Mouse (Mus musculus) colon, adult 2 months (tissue): ENCODE results near the gene Ptcd3. TPM values are rescaled to one million over a fixed set of nuclear protein-coding genes. Genes with fewer than 3 reads are reported as not detected.

Experiments
- polyA plus RNA-seq: library from polyadenylated mRNA; depleted of rRNA; stranded (reverse); fragments of >200 nt; gene quantifications from 2 replicates; pipeline ENCODE4 v1.2.3, GENCODE M21; 2012; rRNA removed

Ptcd3 gene
- polyA plus RNA-seq, result 4.5 and 6.2 TPM in 2 replicates

DNA sequence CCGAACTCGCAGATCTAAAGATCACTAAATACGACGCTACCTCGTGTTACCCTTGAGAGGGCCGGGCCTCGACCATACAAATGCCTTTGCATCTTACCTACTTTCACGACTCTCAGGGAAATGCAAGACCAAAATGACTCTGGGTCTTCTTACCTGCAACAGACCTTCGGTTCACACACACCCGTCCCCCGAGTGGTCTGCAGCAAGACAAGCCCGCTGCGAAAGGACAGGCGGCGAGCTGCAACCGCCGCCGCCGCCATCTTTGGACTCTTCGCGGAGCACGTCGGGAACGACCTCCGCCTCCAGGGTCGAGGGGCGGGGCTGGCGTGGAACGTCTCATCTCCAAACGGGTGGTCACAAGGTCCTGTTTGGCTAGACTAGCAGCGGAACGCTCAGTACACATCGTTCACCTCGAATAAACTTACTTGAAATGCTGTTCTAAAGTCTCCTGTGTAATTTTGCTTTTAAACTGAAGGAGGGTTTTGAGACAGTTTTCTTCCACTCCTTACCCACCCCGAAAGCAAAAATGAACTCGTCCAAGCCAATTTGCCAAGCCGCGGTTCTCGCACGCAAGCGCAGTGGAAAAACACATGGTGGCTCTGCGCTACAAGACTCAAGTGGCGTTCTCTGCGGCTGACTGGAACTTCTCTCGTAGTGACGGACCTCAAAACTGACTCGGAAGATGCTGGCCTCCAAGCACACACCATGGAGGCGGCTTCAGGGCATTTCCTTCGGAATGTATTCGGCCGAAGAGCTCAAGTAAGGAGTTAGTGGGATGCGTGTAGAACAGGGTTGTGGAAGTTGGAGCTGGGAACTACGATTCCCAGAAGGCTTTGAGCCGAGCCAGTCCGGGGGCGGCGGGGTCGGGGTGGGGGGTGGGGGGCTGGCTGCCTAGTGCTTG is at the start of gene Ptcd3, which contains the start of gene Polr1a:
TSS of gene Ptcd3 (minus strand) at position 270 of the 901 bp plus-strand sequence.
TSS of gene Polr1a (plus strand) at position 573 of the 901 bp plus-strand sequence.

DNA sequence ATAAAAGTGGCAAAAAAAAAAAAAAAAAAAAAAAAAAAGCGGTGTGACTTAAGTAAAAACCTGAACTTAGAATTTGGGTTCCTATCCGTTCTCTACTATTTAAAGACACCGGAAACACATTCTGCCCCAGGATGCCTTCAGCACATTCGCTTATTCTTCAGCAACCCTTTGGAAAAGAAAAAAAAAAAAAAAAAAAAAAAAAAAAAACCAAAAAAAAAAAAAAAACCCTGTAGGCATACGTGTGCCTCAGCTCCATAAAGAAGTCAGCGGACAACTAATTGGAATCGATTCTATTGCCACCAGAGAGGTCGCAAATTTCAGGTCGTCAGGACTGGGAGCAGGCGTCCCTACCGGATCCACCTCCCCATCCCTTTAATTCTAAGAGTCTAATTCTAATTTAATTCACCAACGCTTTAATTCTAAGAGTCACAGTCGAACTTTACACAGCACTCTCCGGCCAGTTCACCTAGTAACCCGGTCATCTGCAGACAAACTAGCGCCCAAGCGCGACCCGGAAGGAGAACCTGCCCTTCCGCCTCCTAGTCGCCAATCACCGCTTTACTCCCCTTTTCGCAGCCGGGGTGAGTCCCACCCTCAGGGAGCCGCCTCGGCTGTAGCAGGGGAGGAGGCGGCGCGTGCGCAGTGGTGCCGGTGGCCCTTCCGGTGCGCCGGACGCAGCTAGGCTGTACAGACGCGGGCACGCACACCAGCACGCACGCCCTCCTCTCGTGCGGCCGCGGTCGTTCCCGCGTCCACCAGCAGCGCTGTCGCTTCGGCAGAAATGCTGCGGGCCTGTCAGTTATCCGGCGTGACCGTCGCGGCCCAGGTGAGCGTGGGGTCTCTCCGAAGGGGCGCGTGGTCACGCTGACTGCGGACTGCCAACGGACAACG is 77.6 kb downstream of the Ptcd3 start, which contains the start of gene Immt:
TSS of gene Immt (plus strand) at position 642 of the 891 bp plus-strand sequence.

Other genes with a start within 250 kb of the Ptcd3 start
- gene Reep1, start 201.2 kb downstream of the Ptcd3 start, polyA plus RNA-seq, result 1.8 and 2.0 TPM in 2 replicates
- 3.4 and 4.7 TPM in 2 replicates for gene Mrpl35, start 81.8 kb downstream of the Ptcd3 start, polyA plus RNA-seq
- 55.7 and 56.5 TPM in 2 replicates for gene Immt, start 77.4 kb downstream of the Ptcd3 start, polyA plus RNA-seq
- 7.0 and 9.3 TPM in 2 replicates for gene Polr1a, start 303 bp upstream of the Ptcd3 start, polyA plus RNA-seq
- 2.9 and 3.8 TPM in 2 replicates for gene St3gal5, start 188.8 kb upstream of the Ptcd3 start, polyA plus RNA-seq